Mouse (Mus musculus) ZHBTc4 (cell line): ENCODE measurements around the gene Fer1l4.

ENCODE experiments used
- DNase-seq: peaks from one replicate; pipeline ENCODE4 v3.0.0-alpha.2; 2011; ENCODE audit warnings: low read depth, low spot score

Gene Fer1l4

DNA sequence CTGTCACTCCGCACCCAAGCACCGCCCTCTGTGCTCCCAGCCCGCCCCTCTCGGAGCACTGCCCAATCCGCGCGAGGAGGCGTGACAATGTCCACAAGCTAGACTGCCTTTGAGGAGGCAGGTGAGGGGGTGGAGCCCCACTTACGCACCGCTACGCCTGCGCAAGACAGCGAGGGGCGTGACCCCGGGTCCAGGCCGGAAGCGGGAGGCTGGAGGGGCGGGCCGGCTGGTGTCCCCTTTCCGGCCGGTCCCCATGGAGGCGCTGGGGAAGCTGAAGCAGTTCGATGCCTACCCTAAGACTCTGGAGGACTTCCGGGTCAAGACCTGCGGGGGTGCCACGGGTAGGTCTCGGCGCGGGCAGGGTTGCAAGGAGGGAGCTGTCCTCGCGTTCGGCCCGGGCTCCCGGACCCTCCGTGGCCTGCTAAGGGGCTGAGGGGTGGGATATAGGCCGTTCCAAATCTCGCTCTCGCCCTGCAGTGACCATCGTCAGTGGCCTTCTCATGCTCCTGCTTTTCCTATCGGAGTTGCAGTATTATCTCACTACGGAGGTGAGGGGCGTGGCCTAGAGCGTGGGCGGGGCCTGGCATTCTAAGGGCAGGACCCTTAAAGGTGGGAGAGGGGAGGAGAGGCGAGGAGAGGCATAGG lies 44.7 kb downstream of the Fer1l4 start, which contains the start of the genes 6430550D23Rik and Ergic3:
Gene 6430550D23Rik (minus strand): TSS at position 90 of the 645 bp plus-strand sequence.
Gene Ergic3 (plus strand): TSS at position 158 of the 645 bp plus-strand sequence.
- DNase-seq, result peak; percentile 100

DNA sequence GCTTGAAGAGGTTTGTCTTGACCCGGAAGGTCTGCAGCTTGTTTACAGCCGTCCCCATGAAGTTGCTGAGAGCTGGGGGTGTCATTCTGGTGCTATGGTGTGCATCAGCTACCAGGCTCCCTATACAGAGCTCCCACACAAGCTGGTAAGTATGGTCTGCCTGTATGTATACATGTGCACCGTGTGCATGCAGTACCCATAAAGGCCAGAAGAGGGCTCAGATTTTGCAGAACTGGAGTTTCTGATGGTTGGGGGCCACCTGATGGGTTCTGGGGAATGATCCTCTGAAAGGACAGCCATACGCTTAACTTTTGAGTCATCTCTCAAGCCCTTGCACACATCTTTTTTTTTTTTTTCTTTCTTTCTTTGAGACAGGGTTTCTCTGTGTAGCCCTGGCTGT lies 47.4 kb downstream of the Fer1l4 start:
- peak; percentile 86 for DNase-seq

DNA sequence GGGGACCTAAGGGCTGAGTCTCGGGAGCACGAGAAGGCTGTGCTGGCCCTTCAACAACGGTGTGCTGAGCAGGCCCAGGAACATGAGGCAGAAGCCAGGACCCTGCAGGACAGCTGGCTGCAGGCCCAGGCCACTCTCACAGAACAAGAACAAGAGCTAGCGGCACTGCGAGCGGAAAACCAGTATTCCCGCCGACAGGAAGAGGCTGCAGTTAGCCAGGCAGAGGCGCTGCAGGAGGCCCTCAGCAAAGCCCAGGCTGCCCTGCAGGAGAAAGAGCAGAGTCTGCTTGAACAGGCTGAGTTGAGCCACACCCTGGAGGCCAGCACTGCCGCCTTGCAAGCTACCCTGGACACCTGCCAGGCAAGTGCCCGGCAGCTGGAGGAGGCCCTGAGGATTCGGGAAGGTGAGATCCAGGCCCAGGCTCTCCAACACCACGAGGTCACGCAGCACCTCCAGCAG lies 60.9 kb downstream of the Fer1l4 start:
- DNase-seq, result peak; percentile 52

DNA sequence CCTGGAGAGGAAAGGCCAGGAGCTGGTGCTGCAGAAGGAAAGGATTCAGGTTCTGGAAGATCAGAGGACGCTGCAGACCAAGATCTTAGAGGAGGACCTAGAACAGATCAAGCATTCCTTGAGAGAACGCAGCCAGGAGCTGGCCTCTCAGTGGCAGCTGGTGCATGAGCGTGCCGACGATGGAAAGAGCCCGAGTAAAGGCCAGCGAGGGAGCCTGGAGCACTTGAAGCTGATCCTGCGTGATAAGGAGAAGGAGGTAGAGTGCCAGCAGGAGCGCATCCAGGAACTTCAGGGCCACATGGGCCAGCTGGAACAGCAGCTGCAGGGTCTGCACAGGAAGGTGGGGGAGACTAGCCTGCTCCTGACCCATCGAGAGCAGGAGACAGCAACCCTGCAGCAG lies 61.6 kb downstream of the Fer1l4 start:
- DNase-seq, result no peak

DNA sequence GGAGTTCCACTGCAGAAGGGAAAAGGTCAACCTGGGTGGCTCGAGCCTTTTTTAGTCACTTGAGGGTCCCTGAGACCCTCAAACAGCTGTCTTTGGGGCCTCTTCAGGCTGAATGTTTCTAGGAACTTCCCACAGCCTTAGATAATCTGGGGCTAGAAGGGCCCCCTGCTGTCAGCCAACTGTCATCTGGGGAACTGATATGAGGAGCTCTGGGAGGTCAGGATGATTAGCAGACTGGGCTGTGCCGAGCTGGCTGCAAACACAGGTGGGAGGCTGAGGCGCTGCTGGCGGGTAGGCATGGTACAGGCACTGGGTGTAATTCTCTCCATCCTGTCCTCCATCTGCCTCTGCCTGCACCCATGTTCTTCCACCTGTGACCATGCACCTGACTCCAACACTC lies 63.7 kb downstream of the Fer1l4 start:
- DNase-seq, result no peak

DNA sequence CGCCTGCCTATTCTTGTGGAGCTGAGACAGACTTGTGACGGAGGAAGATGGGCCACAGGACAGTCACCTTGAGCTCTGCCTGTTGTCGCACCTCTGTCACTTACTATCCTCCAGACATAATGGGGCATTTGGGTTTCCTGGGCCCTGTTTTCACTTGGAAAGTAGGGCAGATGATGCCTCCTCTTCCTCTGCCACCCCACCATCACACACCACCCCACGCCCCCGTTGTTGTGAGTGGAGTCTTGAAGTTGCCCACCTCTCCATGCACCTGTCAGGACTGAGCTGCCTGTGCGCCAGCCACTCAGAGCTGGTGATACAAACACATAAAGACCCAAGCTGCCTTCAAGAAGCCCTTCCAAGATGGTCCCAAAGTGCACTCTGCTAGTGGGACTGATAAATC lies 65.6 kb downstream of the Fer1l4 start:
- DNase-seq, result no peak

DNA sequence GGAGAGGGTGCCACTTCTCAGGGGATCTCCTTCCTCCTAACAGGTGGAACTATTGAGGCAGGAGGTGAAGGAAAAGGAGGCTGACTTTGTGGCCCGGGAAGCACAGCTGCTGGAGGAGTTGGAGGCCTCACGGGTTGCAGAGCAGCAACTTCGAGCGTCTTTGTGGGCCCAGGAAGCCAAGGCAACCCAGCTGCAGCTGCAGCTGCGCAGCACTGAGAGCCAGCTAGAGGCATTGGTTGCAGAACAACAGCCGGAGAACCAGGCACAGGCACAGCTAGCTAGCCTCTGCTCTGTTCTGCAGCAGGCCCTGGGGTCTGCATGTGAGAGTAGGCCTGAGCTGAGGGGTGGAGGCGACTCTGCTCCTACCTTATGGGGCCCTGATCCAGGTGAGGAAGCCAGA lies 67.0 kb downstream of the Fer1l4 start:
- DNase-seq, result no peak

DNA sequence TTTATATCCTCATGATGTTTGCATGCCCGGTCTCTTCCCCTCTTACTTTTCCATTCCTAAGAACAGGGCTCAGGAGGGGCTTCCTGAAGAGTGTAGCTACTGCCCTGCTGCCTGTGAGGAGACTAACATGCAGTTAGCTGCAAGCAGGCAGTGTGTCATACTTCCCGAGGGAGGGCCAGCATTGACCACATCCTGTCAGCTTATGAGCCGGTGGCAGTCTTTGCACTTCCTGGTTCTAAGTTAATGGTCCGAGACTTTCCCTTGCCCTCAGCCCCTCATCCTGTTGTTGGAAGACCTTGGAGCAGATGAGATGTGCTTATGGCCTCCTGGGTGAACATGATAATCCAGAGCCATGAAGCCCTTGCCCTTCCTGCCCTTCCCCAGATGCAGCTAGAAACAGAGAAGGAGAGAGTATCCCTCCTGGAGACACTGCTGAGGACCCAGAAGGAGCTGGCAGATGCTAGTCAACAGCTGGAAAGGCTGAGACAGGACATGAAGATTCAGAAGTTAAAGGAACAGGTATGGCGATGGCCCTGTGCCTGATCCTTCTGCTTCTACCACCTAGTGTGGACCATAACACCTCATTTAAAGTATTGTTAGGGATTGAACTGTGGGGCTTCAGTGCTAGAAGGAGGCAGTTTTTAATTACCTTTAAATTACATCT lies 73.3 kb downstream of the Fer1l4 start:
- no peak for DNase-seq

DNA sequence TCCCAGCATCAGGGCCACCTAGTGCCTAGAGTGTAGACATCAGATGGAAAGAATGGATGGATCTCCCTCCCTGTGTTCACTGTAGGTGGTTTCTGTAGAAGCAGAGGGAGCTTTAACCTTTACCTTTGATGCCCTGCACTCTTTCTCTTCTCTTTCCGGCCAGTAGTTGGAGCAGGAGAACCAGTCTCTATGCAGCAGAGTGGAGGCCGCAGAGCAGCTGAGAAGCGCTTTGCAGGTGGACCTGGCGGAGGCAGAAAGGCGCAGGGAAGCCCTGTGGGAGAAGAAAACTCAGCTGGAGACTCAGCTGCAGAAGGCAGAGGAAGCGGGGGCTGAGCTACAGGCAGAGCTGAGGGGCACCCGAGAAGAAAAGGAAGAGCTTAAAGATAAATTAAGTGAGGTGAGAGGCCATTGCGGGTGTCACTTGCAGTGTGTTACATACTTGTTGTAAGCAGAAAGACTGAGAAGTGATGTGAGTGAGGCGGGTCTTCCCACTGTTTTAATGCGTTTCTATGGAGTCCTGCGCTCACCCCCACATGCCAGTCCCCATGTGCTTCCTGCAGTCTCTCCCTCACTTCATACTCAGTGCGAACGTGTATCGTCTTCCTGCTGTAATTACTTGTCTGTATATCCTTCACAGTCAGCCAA lies 78.5 kb downstream of the Fer1l4 start:
- peak; percentile 64 for DNase-seq

DNA sequence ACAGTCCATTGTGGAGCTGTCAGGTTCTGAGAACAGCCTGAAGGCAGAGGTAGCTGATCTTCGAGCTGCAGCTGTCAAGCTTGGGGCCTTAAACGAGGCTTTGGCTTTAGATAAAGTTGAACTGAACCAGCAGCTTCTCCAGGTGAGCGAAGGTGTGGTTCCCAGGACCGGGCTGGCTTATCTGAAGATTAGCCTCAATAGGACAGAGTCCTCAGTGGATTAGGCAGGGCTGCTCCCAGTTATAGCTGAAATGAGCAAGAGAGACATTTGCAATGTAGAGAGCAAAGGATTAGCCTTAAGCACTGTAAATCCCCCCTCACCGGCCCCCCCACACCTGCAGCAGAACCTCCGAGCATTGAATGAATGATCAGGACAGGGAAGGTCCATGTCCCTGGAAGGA lies 79.4 kb downstream of the Fer1l4 start:
- no peak for DNase-seq
